8 mouse cellular contexts compared by ENCODE assay signal in genomic region chr9:41949476-41949875, GRCm38 (mm10).
DNase-seq lines count a peak whose midpoint lies in the region; ATAC-seq and TF ChIP-seq lines count a peak whose summit lies in the region.
"Had no signal": no experiment of that assay in that cellular context is flagged by ENCODE, and none has a peak within 500 bp of the region (broad histone marks: within the 10 kb centered on the region; RNA-seq: fewer than 3 reads in every experiment).

No protein-coding gene starts in this region.

- TF ChIP-seq CTCF in liver, postnatal 0 days (IDR thresholded peaks at IDR 0.05; ENCODE audit: low read depth), result no peak
- no peak for TF ChIP-seq CTCF in forebrain, postnatal 0 days (IDR thresholded peaks at IDR 0.05; ENCODE audit: low read depth)

- DNase-seq in liver, embryonic 11.5 days (ENCODE audit: low spot score), result peak; percentile 29
- no peak for DNase-seq in liver, postnatal 0 days
- no peak for DNase-seq in forebrain, postnatal 0 days
- no peak for DNase-seq in limb, embryonic 10.5 days (ENCODE audit: low spot score)
- no peak for DNase-seq in ovary, adult 18-20 months (ENCODE audit: low spot score)
- DNase-seq in urinary bladder, adult 18-20 months (ENCODE audit: low spot score in 2 of 2), result no peak
- DNase-seq: kidney, postnatal 25 days had no signal

- no peaks in the 10 kb centered on the region for H3K36me3 ChIP-seq in liver, embryonic 11.5 days (ENCODE audit: control insufficient read depth, insufficient read depth, low read length)
- H3K36me3 ChIP-seq in liver, postnatal 0 days (replicated peaks; ENCODE audit: insufficient read depth, low read length), result no peaks in the 10 kb centered on the region
- H3K36me3 ChIP-seq in forebrain, postnatal 0 days (ENCODE audit: insufficient read depth), result no peaks in the 10 kb centered on the region
- no peaks in the 10 kb centered on the region for H3K36me3 ChIP-seq in limb, embryonic 10.5 days
- no peaks in the 10 kb centered on the region for H3K36me3 ChIP-seq in stomach, embryonic 15.5 days

- no peak overlapping the region for H3K4me2 ChIP-seq in liver, embryonic 11.5 days
- H3K4me2 ChIP-seq in liver, postnatal 0 days (ENCODE audit: low read depth, low read length), result no peak overlapping the region
- H3K4me2 ChIP-seq in forebrain, postnatal 0 days (ENCODE audit: low read depth), result no peak overlapping the region
- H3K4me2 ChIP-seq in stomach, embryonic 15.5 days, result no peak overlapping the region

- peaks cover 2% of the 10 kb centered on the region; the same call in 1 of the 2 replicates for H3K4me1 ChIP-seq in liver, embryonic 11.5 days (replicated peaks; ENCODE audit: control insufficient read depth, insufficient read depth, low read length)
- peaks cover 6% of the 10 kb centered on the region; the same call in 1 of the 2 replicates for H3K4me1 ChIP-seq in liver, postnatal 0 days (ENCODE audit: insufficient read depth)
- peaks cover 37% of the 10 kb centered on the region for H3K4me1 ChIP-seq in forebrain, postnatal 0 days (ENCODE audit: insufficient read depth)
- H3K4me1 ChIP-seq in limb, embryonic 10.5 days, result peaks cover 53% of the 10 kb centered on the region
- H3K4me1 ChIP-seq in stomach, embryonic 15.5 days, result peaks cover 24% of the 10 kb centered on the region

- no peak for TF ChIP-seq EP300 in liver, postnatal 0 days (IDR thresholded peaks at IDR 0.05; ENCODE audit: low read depth)

- no peaks in the 10 kb centered on the region for H3K9me3 ChIP-seq in liver, embryonic 11.5 days (ENCODE audit: control insufficient read depth, low read length)
- no peaks in the 10 kb centered on the region for H3K9me3 ChIP-seq in liver, postnatal 0 days (ENCODE audit: low read length)
- H3K9me3 ChIP-seq in forebrain, postnatal 0 days (ENCODE audit: low read length), result no peaks in the 10 kb centered on the region
- no peaks in the 10 kb centered on the region for H3K9me3 ChIP-seq in limb, embryonic 10.5 days (replicated peaks)
- no peaks in the 10 kb centered on the region for H3K9me3 ChIP-seq in stomach, embryonic 15.5 days

- ATAC-seq in liver, embryonic 11.5 days (replicated peaks; ENCODE audit: low FRiP score), result no peak
- no peak for ATAC-seq in liver, postnatal 0 days
- no peak for ATAC-seq in forebrain, postnatal 0 days
- no peak for ATAC-seq in stomach, embryonic 15.5 days (ENCODE audit: insufficient read depth, low FRiP score, low read depth)

- no peak overlapping the region for H3K9ac ChIP-seq in liver, embryonic 11.5 days (ENCODE audit: low read depth, low read length)
- H3K9ac ChIP-seq in liver, postnatal 0 days (replicated peaks), result no peak overlapping the region
- peak overlapping the region; percentile 79; the same call in 1 of the 2 replicates for H3K9ac ChIP-seq in forebrain, postnatal 0 days
- no peak overlapping the region for H3K9ac ChIP-seq in stomach, embryonic 15.5 days

- WGBS in liver, embryonic 11.5 days, result 75% methylated on average over 5 of the region's 5 CpGs
- WGBS in liver, postnatal 0 days (ENCODE audit: insufficient replicate concordance), result 71% methylated on average over 5 of the region's 5 CpGs
- 54% methylated on average over 5 of the region's 5 CpGs for WGBS in forebrain, postnatal 0 days
- WGBS in limb, embryonic 10.5 days, result 70% methylated on average over 5 of the region's 5 CpGs
- 69% methylated on average over 5 of the region's 5 CpGs for WGBS in stomach, embryonic 15.5 days

- no peaks in the 10 kb centered on the region; the same call in 1 of the 2 replicates for H3K27me3 ChIP-seq in liver, embryonic 11.5 days (replicated peaks; ENCODE audit: control insufficient read depth, insufficient read depth, low read length)
- peaks cover 14% of the 10 kb centered on the region; the same call in 1 of the 2 replicates for H3K27me3 ChIP-seq in liver, postnatal 0 days (ENCODE audit: insufficient read depth, low read length)
- H3K27me3 ChIP-seq in forebrain, postnatal 0 days (ENCODE audit: insufficient read depth, low read length), result no peaks in the 10 kb centered on the region
- H3K27me3 ChIP-seq in limb, embryonic 10.5 days (ENCODE audit: low read depth, poor library complexity, severe bottlenecking), result no peaks in the 10 kb centered on the region
- H3K27me3 ChIP-seq in stomach, embryonic 15.5 days (replicated peaks), result no peaks in the 10 kb centered on the region

- no peak overlapping the region for H3K4me3 ChIP-seq in liver, embryonic 11.5 days (ENCODE audit: low read depth, low read length)
- H3K4me3 ChIP-seq in liver, postnatal 0 days (ENCODE audit: low read depth, low read length), result no peak overlapping the region
- H3K4me3 ChIP-seq in forebrain, postnatal 0 days (ENCODE audit: low read depth, low read length), result no peak overlapping the region
- no peak overlapping the region for H3K4me3 ChIP-seq in limb, embryonic 10.5 days
- H3K4me3 ChIP-seq in stomach, embryonic 15.5 days (replicated peaks), result no peak overlapping the region

- H3K27ac ChIP-seq in liver, embryonic 11.5 days (ENCODE audit: low read depth, low read length), result no peak overlapping the region
- H3K27ac ChIP-seq in liver, postnatal 0 days (ENCODE audit: low read depth), result no peak overlapping the region
- peak overlapping the region; percentile 99 for H3K27ac ChIP-seq in forebrain, postnatal 0 days (ENCODE audit: low read depth, low read length)
- peak overlapping the region; percentile 97 for H3K27ac ChIP-seq in limb, embryonic 10.5 days
- H3K27ac ChIP-seq in stomach, embryonic 15.5 days, result peak overlapping the region; percentile 92

Comparison
In these comparisons a context has a peak if more than half of its experiments do, and no peak if none do; other contexts are left out.
1. H3K27ac ChIP-seq: peak in forebrain, postnatal 0 days (single experiment), limb, embryonic 10.5 days (single experiment) and stomach, embryonic 15.5 days (single experiment); none in liver, embryonic 11.5 days (single experiment) and liver, postnatal 0 days (single experiment).